Mouse (Mus musculus): ENCODE data around the gene Mtmr2.
A peak's percentile ranks its signal among the peaks of the same experiment; 100 is the strongest.
"Not testable (repeated sequence)": the region's sequence is repeated elsewhere in the genome, so short reads cannot be mapped to it uniquely, and the experiment has no call there.

Mtmr2 gene

GRCm38 (mm10) chr9:13748404-13748797 lies at the start of gene Mtmr2:
Gene Mtmr2, plus strand, starts transcription at chr9:13748410.
- DNase-seq, result no peak

GRCm38 (mm10) chr9:13699061-13699780 lies 49.0 kb upstream of the Mtmr2 start:
- DNase-seq, result no peak

GRCm38 (mm10) chr9:13699781-13700116 lies 48.5 kb upstream of the Mtmr2 start:
- no peak for DNase-seq

GRCm38 (mm10) chr9:13701773-13702172 lies 46.4 kb upstream of the Mtmr2 start:
- no peak for DNase-seq

GRCm38 (mm10) chr9:13703100-13703499 lies 45.1 kb upstream of the Mtmr2 start:
- no peak for DNase-seq

DNA sequence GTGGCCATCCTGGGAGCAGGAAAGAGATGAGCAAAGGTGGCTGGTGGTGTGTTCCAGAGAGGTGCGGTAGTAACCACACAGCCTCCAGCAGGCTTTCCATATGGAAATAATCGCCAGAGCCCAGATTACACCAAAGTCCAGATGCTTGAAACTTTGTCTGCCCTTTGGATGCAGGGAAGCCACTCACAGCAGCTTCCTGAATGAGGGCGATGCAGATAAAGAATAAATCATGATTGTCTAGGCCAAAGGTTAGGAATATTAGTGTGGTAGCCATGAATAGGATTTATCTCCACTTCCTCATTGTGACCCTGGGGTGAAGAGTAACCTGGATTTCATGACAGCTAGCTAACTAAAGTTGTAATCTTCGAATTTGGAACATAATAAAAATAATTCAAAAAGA lies 43.3 kb upstream of the Mtmr2 start:
- no peak for DNase-seq

DNA sequence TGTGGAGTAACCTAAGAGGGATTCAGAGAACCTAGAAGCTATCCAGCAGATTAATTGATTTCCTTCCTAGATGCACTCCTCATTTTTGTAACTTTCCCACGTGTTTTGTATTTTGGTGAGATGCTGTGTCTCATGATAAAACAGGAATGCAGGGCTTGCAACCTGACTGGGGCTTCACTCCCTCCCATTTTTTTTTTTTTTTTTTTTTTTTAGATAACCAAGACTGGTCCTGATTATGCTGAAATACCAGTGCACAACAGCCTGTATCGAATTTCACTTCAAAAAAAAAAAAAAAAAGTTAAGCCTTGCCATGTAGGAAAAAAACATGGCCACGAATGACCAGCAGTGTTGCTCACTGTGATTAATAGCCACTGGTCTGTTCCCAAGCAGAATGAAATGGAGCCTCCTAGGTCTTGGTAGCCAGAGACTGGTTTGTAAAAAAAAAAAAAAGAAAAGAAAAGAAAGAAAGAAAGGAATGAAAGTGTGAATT lies 41.1 kb upstream of the Mtmr2 start:
- DNase-seq, result no peak

GRCm38 (mm10) chr9:13709436-13709835 lies 38.8 kb upstream of the Mtmr2 start:
- no peak for DNase-seq

DNA sequence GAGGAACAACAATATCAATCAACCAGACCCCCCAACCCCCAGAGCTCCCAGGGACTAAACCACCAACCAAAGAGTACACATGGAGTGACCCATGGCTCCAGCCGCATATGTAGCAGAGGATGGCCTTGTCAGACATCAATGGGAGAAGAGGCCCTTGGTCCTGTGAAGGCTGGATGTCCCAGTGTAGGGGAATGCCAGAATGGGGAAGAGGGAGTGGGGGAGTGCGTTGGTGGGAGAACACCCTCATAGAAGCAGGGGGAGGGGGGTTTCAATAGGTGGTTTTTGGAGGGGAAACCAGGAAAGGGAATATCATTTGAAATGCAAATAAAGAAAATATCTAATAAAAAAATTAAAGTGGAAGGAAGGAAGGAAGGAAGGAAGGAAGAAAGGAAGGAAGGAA lies 32.3 kb upstream of the Mtmr2 start:
- not testable (repeated sequence) for DNase-seq

GRCm38 (mm10) chr9:13716316-13717099 lies 31.7 kb upstream of the Mtmr2 start:
- peak; percentile 58 to 63 for DNase-seq

- DNase-seq, result peak; percentile 96
Observed at GRCm38 (mm10) chr9:13748798-13749674, 826 bp downstream of the Mtmr2 start.

- no peak for DNase-seq
Observed at GRCm38 (mm10) chr9:13749675-13749998, 1.4 kb downstream of the Mtmr2 start.

- no peak for DNase-seq
Observed at GRCm38 (mm10) chr9:13752543-13752942, 4.3 kb downstream of the Mtmr2 start.

GRCm38 (mm10) chr9:13760430-13760829 lies 12.2 kb downstream of the Mtmr2 start:
- no peak for DNase-seq

DNA sequence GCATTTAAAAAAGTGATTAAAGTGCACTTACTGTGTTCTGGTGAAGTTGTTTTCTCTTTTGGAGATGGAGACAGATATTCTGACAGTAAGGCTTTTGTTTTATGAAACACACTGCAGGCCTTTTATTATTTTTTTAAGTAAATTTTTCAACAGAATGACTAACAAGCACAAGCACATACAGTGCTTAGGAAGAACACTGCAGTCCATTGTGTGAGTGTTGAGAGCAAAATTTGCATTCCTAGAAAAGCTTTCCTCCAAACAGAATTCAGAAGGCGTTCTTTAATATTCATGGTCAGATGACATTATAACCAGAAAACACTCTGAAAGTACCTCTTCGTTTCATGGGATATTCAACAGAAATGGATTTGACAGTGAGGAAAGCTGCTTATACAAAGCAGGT lies 17.4 kb downstream of the Mtmr2 start:
- DNase-seq, result no peak

DNA sequence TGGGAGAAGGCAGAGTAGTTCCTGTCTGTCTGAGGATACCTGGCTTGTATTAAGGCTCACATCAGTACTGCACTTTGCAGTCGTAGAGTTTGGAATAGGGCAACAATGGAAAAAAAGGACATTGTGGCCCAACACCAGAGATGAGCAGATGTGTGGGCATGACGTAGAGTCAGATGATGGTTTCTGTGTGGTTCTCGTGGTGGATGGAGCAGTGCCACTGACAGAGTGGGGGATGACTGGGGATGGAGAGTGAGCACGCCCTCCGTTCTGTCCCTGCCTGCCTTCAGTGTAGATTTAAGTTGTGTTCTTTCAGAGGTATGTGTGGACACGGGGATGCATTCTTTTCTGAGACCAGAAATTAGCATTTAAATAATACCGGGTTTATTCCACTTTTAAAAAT lies 18.4 kb downstream of the Mtmr2 start:
- no peak for DNase-seq

- DNase-seq, result no peak
Observed at GRCm38 (mm10) chr9:13774732-13775131, 26.5 kb downstream of the Mtmr2 start.

GRCm38 (mm10) chr9:13781985-13782384 lies 33.8 kb downstream of the Mtmr2 start:
- DNase-seq, result no peak

DNA sequence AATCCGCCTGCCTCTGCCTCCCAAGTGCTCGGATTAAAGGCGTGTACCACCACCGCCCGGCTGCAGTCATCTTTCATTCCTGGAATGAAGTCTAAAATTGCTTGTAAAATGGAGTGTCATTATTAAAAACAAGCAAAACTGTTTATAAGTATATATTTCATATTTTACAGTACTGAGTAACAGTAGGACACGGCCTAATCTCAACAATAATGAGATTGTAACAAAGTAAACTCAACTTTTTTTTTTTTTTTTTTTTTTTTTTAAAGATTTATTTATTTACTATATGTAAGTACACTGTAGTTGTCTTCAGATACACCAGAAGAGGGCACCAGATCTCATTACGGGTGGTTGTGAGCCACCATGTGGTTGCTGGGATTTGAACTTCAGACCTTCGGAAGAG lies 42.7 kb downstream of the Mtmr2 start:
- DNase-seq, result not testable (repeated sequence)

DNA sequence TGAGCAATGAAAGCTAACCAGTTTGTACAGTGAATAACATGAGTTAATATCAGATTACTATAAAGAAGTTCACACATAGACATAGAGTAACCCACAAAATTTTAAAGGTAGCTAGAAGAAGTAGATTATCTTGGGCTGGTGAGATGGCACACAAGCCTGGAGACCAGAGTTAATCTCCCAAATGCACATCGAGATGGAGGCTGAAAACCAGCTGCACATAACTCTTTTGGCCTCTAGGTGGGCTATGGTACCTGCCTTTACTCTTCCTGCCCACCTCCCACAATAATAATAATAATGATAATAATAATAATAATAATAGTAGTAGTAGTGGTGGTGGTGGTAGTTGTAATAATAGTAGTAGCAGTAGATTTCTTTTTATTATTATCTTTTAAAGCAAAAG lies 46.1 kb downstream of the Mtmr2 start:
- DNase-seq, result no peak

- DNase-seq, result no peak
Observed at GRCm38 (mm10) chr9:13794756-13795155, 46.5 kb downstream of the Mtmr2 start.

GRCm38 (mm10) chr9:13804480-13804879 lies 56.3 kb downstream of the Mtmr2 start:
- DNase-seq, result no peak

DNA sequence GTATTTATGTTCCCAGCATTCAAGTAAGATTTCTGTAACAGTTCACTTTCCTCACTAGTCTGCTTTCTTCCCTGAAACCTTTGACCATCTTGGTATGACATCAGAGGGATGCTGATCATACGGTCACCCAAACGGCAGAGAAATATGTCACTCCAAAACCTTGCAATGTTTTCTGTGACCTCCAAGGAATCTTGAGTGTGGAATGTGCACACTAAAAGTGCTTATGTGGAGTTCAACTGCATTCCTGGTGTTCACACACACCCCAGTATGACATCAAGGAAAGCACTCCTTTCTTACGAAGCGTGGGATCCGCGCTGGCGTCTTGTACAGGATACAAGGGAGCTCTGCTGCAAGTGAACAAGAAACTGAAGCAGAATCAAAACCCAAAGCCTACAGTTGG lies 58.6 kb downstream of the Mtmr2 start:
- no peak for DNase-seq
